Mouse (Mus musculus) embryo, embryonic 11.5 days (tissue): ENCODE data around the gene Cox7a2l.
A peak's percentile ranks its signal among the peaks of the same experiment; 100 is the strongest.

ENCODE experiments used
- DNase-seq: peaks from one replicate; pipeline ENCODE4 v3.0.0-alpha.2; 2012; ENCODE audit warnings: low read depth, low spot score

The Cox7a2l gene

GRCm38 (mm10) chr17:83526624-83527532 lies 9.7 kb upstream of the Cox7a2l start:
- DNase-seq: peak; percentile 57

GRCm38 (mm10) chr17:83526091-83526561 lies 9.0 kb upstream of the Cox7a2l start:
- DNase-seq: no peak

GRCm38 (mm10) chr17:83525596-83525995 lies 8.5 kb upstream of the Cox7a2l start:
- DNase-seq: no peak

GRCm38 (mm10) chr17:83524753-83525152 lies 7.6 kb upstream of the Cox7a2l start:
- no peak for DNase-seq

GRCm38 (mm10) chr17:83522590-83523379 lies 5.7 kb upstream of the Cox7a2l start:
- no peak for DNase-seq

- no peak for DNase-seq
Observed at GRCm38 (mm10) chr17:83521881-83522280, 4.8 kb upstream of the Cox7a2l start.

GRCm38 (mm10) chr17:83514213-83514701 lies 2.9 kb downstream of the Cox7a2l start:
- DNase-seq: peak; percentile 81

GRCm38 (mm10) chr17:83513655-83514212 lies 3.4 kb downstream of the Cox7a2l start:
- no peak for DNase-seq

GRCm38 (mm10) chr17:83512130-83512529 lies 5.0 kb downstream of the Cox7a2l start:
- DNase-seq: no peak

- DNase-seq: no peak
Observed at GRCm38 (mm10) chr17:83503693-83504092, 13.4 kb downstream of the Cox7a2l start.

- DNase-seq: no peak
Observed at GRCm38 (mm10) chr17:83499692-83500091, 17.4 kb downstream of the Cox7a2l start.

- DNase-seq: no peak
Observed at GRCm38 (mm10) chr17:83498889-83499288, 18.2 kb downstream of the Cox7a2l start.

GRCm38 (mm10) chr17:83487762-83488161 lies 29.4 kb downstream of the Cox7a2l start:
- no peak for DNase-seq

GRCm38 (mm10) chr17:83483784-83484183 lies 33.3 kb downstream of the Cox7a2l start:
- DNase-seq: no peak

- DNase-seq: no peak
Observed at GRCm38 (mm10) chr17:83482817-83483536, 34.2 kb downstream of the Cox7a2l start.

GRCm38 (mm10) chr17:83481551-83481950 lies 35.6 kb downstream of the Cox7a2l start:
- no peak for DNase-seq

- DNase-seq: no peak
Observed at GRCm38 (mm10) chr17:83477089-83477488, 40.0 kb downstream of the Cox7a2l start.

- DNase-seq: no peak
Observed at GRCm38 (mm10) chr17:83469586-83469985, 47.5 kb downstream of the Cox7a2l start.

GRCm38 (mm10) chr17:83466697-83467251 lies 50.4 kb downstream of the Cox7a2l start:
- no peak for DNase-seq

- no peak for DNase-seq
Observed at GRCm38 (mm10) chr17:83465969-83466368, 51.2 kb downstream of the Cox7a2l start.

GRCm38 (mm10) chr17:83457271-83457670 lies 59.9 kb downstream of the Cox7a2l start:
- no peak for DNase-seq
